Comparison of ENCODE assay signal across 10 mouse cellular contexts in the genomic region with DNA sequence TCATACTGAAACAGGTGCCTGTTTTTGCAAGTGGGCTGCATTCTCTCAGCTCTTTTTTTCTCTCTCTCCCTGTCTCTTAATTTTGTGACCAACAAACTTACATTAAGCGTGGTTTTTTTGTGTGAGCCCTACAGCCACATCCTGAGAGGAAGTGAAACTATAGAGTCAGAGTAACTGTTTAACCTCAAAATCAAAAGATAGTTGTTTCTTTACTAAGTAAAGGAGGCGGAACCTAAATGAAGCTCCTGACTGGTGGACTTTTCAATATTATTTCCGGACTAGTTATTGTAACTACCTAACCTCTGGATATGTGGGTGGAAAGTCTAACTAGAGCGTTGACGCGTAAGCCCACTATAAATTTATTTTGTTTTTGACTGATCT. TPM values are rescaled to one million over a fixed set of nuclear protein-coding genes. Genes with fewer than 3 reads are reported as not detected.
A peak's percentile ranks its signal among the peaks of the same experiment; 100 is the strongest.
DNase-seq lines count a peak whose midpoint lies in the region; ATAC-seq and TF ChIP-seq lines count a peak whose summit lies in the region.
"Had no signal": no experiment of that assay in that cellular context is flagged by ENCODE, and none has a peak within 500 bp of the region (broad histone marks: within the 10 kb centered on the region; RNA-seq: fewer than 3 reads in every experiment).

No protein-coding gene starts in this region.

- TF ChIP-seq CTCF in liver, adult 2 months (IDR thresholded peaks at IDR 0.05; ENCODE audit: low read depth, low read length): no peak
- TF ChIP-seq CTCF in cortical plate, adult 2 months (IDR thresholded peaks at IDR 0.05; ENCODE audit: extremely low read depth, insufficient read depth, low read length): no peak

- no peaks in the 10 kb centered on the region for H3K36me3 ChIP-seq in liver, adult 2 months (ENCODE audit: control insufficient read depth, insufficient read depth, low read length)
- no peaks in the 10 kb centered on the region for H3K36me3 ChIP-seq in liver, embryonic 13.5 days
- H3K36me3 ChIP-seq in neural tube, embryonic 13.5 days: no peaks in the 10 kb centered on the region
- H3K36me3 ChIP-seq: heart, embryonic 10.5 days had no signal

- no peak overlapping the region for H3K27ac ChIP-seq in liver, adult 2 months (replicated peaks; ENCODE audit: insufficient read depth, low read depth, low read length)
- H3K27ac ChIP-seq in cortical plate, adult 2 months (ENCODE audit: insufficient read depth, low read length): 0 out of 2 replicates have a peak overlapping the region, but pooled peaks have one; percentile 78
- no peak overlapping the region for H3K27ac ChIP-seq in liver, embryonic 13.5 days
- no peak overlapping the region for H3K27ac ChIP-seq in neural tube, embryonic 13.5 days (replicated peaks)
- H3K27ac ChIP-seq: heart, embryonic 10.5 days had no signal

- H3K4me1 ChIP-seq in liver, adult 2 months (ENCODE audit: control insufficient read depth, insufficient read depth, low read length): no peaks in the 10 kb centered on the region
- no peaks in the 10 kb centered on the region; the same call in 1 of the 2 replicates for H3K4me1 ChIP-seq in cortical plate, adult 2 months (ENCODE audit: control insufficient read depth, insufficient read depth, low read length)
- peaks cover 8% of the 10 kb centered on the region; the same call in 1 of the 2 replicates for H3K4me1 ChIP-seq in liver, embryonic 13.5 days (replicated peaks)
- peaks cover 48% of the 10 kb centered on the region for H3K4me1 ChIP-seq in neural tube, embryonic 13.5 days (replicated peaks)

- TF ChIP-seq POLR2A in liver, adult 2 months (IDR thresholded peaks at IDR 0.05; ENCODE audit: extremely low read depth, insufficient read depth, low read length): no peak
- TF ChIP-seq POLR2A in cortical plate, adult 2 months (IDR thresholded peaks at IDR 0.05; ENCODE audit: extremely low read depth, insufficient read depth, low read length): no peak

- H3K27me3 ChIP-seq in liver, adult 2 months (ENCODE audit: control insufficient read depth, insufficient read depth, low read length): peaks cover 15% of the 10 kb centered on the region
- peaks cover 52% of the 10 kb centered on the region for H3K27me3 ChIP-seq in liver, embryonic 13.5 days
- peaks cover 12% of the 10 kb centered on the region for H3K27me3 ChIP-seq in neural tube, embryonic 13.5 days

- no peak for ATAC-seq in liver, embryonic 13.5 days (ENCODE audit: low read depth)
- ATAC-seq in neural tube, embryonic 13.5 days (ENCODE audit: low read depth): no peak

- no peaks in the 10 kb centered on the region for H3K79me2 ChIP-seq in liver, adult 2 months (ENCODE audit: control insufficient read depth, insufficient read depth, low read length)

- H3K4me2 ChIP-seq in liver, embryonic 13.5 days: peak overlapping the region; percentile 76
- peak overlapping the region; percentile 92 for H3K4me2 ChIP-seq in neural tube, embryonic 13.5 days

- H3K9ac ChIP-seq in liver, adult 2 months (ENCODE audit: low read depth, low read length): no peak overlapping the region
- H3K9ac ChIP-seq in liver, embryonic 13.5 days: no peak overlapping the region
- no peak overlapping the region for H3K9ac ChIP-seq in neural tube, embryonic 13.5 days

- H3K9me3 ChIP-seq in liver, embryonic 13.5 days (replicated peaks): no peaks in the 10 kb centered on the region
- H3K9me3 ChIP-seq in neural tube, embryonic 13.5 days: no peaks in the 10 kb centered on the region
- H3K9me3 ChIP-seq: heart, embryonic 10.5 days had no signal

- DNase-seq in liver, adult 2 months (ENCODE audit: extremely low read depth, low read depth, low spot score): peak; percentile 20
- DNase-seq in liver: no peak
- no peak for DNase-seq in liver, embryonic 13.5 days
- no peak for DNase-seq in kidney, postnatal 36 days
- no peak for DNase-seq in frontal cortex, postnatal 25 days (ENCODE audit: low spot score in 2 of 2)
- DNase-seq in urinary bladder, postnatal 14 days (ENCODE audit: low spot score): no peak
- DNase-seq: cerebellum, adult 9-11 months had no signal

- 69% methylated on average over 6 of the region's 6 CpGs for WGBS in liver, adult 2 months
- WGBS in liver, embryonic 13.5 days (ENCODE audit: insufficient replicate concordance): 21% methylated on average over 6 of the region's 6 CpGs
- 89% methylated on average over 6 of the region's 6 CpGs for WGBS in neural tube, embryonic 13.5 days

- no peak overlapping the region for H3K4me3 ChIP-seq in liver, adult 2 months (ENCODE audit: insufficient read depth, low read depth, low read length)
- H3K4me3 ChIP-seq in cortical plate, adult 2 months (ENCODE audit: insufficient read depth, low read length): peak overlapping the region; percentile 75
- peak overlapping the region; percentile 61 for H3K4me3 ChIP-seq in liver, embryonic 13.5 days (replicated peaks)
- H3K4me3 ChIP-seq in neural tube, embryonic 13.5 days: peak overlapping the region; percentile 66

RNA-seq across cellular contexts. Expression of gene Kcna3, which starts 2.2 kb away (rescaled TPM):
- total RNA-seq in liver, adult 2 months (2014; rRNA removed): 0.09 and 0.13 TPM in 2 replicates
- 0.21 and 0.33 TPM in 2 replicates for polyA plus RNA-seq in liver, adult 2 months (2012; rRNA removed)
- polyA plus RNA-seq in cortical plate, adult 2 months (2012; rRNA removed): 5.6 and 6.6 TPM in 2 replicates
- 1.4 and 1.7 TPM in 2 replicates for polyA plus RNA-seq in liver, embryonic 13.5 days (2015; fragmentation: Nextera tagmentation; extraction: Ambion mirVana)
- 2.8 and 3.9 TPM in 2 replicates for polyA plus RNA-seq in neural tube, embryonic 13.5 days (2015; fragmentation: Nextera tagmentation; extraction: Ambion mirVana)
